Mouse (Mus musculus) neutrophil, adult 5-6 weeks (primary cell): ENCODE results near the gene A630073D07Rik. TPM values are rescaled to one million over a fixed set of nuclear protein-coding genes. Genes with fewer than 3 reads are reported as not detected.
"Not testable (repeated sequence)": the region's sequence is repeated elsewhere in the genome, so short reads cannot be mapped to it uniquely, and the experiment has no call there.

Experiments used
- ATAC-seq: fragments of 151-379, 151-347 bp; 2 replicates; pipeline ENCODE4 v1.8.0; 2017; ENCODE audit warnings: mild to moderate bottlenecking, moderate TSS enrichment; ENCODE audit not compliant: insufficient number of reproducible peaks, poor library complexity, low FRiP score, severe bottlenecking; ENCODE audit errors: extremely low read depth
- total RNA-seq: library from RNA; stranded (forward); fragments of 200-1000 nt; gene quantifications from 2 replicates; pipeline ENCODE4 v1.2.3, GENCODE M21; 2017

The A630073D07Rik gene
- not detected in 2 replicates for total RNA-seq

DNA sequence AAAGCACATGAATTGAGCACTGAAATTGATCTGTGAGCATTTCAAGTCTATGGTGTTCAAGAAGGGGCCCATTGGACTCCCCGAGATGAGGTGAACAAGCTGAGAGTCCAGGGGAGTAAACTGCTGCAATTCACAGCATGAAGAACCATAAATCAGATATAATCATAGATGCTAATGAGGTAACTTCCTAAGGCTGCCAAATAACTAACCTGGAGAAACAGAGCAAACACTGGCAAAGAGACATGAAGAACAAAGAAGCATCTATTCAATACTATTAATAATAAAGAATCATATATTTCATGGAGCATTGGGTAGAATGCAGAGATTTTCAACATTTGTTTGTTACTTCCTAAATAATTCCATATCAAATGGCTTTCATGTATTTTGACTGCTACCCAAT, at the start of gene A630073D07Rik:
Gene A630073D07Rik, minus strand, starts transcription at position 101 of the 400 bp plus-strand sequence.
- no peak for ATAC-seq

GRCm38 (mm10) chr6:132700907-132701306, 49.6 kb upstream of the A630073D07Rik start, which contains the start of gene Tas2r121:
Gene Tas2r121, minus strand, starts transcription at chr6:132701007.
- no peak for ATAC-seq

GRCm38 (mm10) chr6:132691596-132691995, 40.3 kb upstream of the A630073D07Rik start:
- not testable (repeated sequence) for ATAC-seq

GRCm38 (mm10) chr6:132656653-132657052, 5.3 kb upstream of the A630073D07Rik start, which contains the start of gene Tas2r120:
Gene Tas2r120, plus strand, starts transcription at chr6:132656953.
- ATAC-seq: no peak

GRCm38 (mm10) chr6:132649399-132649798, 1.9 kb downstream of the A630073D07Rik start:
- no peak for ATAC-seq

DNA sequence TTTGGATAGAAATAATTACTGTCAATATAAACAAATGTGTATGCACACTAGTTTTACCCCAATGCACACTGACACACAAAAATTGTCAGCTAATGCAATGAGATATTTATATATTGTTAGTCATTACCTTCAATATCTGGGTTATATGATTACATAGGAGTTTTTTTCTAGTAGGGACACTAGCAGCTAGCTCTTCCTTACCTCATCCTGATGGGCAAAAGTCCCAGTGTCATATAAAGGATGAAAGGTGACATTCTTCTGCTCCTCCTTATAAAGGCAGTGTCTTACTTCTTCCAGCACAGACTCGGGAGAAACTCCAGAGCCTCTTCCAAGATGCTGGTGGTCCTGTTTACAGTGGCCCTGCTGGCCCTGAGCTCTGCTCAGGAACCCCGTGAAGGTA, 55.7 kb downstream of the A630073D07Rik start, which contains the start of gene Prp2:
Gene Prp2, plus strand, starts transcription at position 301 of the 400 bp plus-strand sequence.
- ATAC-seq: not testable (repeated sequence)

Other genes with a start within 250 kb of the A630073D07Rik start
- gene Prh1, start 81.7 kb downstream of the A630073D07Rik start, total RNA-seq: not detected in 2 replicates
- not detected in 2 replicates for gene Prp2, start 55.6 kb downstream of the A630073D07Rik start, total RNA-seq
- gene Tas2r120, start 5.4 kb upstream of the A630073D07Rik start, total RNA-seq: not detected in 2 replicates
- not detected in 2 replicates for gene Tas2r121, start 49.5 kb upstream of the A630073D07Rik start, total RNA-seq
- gene Tas2r122, start 60.4 kb upstream of the A630073D07Rik start, total RNA-seq: not detected in 2 replicates
- not detected in 2 replicates for gene Tas2r115, start 86.5 kb upstream of the A630073D07Rik start, total RNA-seq
- not detected in 2 replicates for gene Tas2r124, start 103.2 kb upstream of the A630073D07Rik start, total RNA-seq
- not detected in 2 replicates for gene Tas2r102, start 110.6 kb upstream of the A630073D07Rik start, total RNA-seq
- not detected in 2 replicates for gene Tas2r136, start 126.6 kb upstream of the A630073D07Rik start, total RNA-seq
- gene Tas2r117, start 151.3 kb upstream of the A630073D07Rik start, total RNA-seq: not detected in 2 replicates
- gene Tas2r123, start 195.6 kb upstream of the A630073D07Rik start, total RNA-seq: not detected in 2 replicates
- not detected in 2 replicates for gene Tas2r116, start 203.9 kb upstream of the A630073D07Rik start, total RNA-seq
- gene Tas2r110, start 216.5 kb upstream of the A630073D07Rik start, total RNA-seq: not detected in 2 replicates
- gene Tas2r113, start 241.5 kb upstream of the A630073D07Rik start, total RNA-seq: not detected in 2 replicates